Mouse (Mus musculus) hindbrain, embryonic 16.5 days (tissue): ENCODE measurements around the gene Aga. TPM values are rescaled to one million over a fixed set of nuclear protein-coding genes. Genes with fewer than 3 reads are reported as not detected.
"Not testable (repeated sequence)": the region's sequence is repeated elsewhere in the genome, so short reads cannot be mapped to it uniquely, and the experiment has no call there.

Source experiments
- ATAC-seq: fragments of 200-750 bp; cut with Nextera tagmentation; 2 replicates; pipeline ENCODE4 v1.8.0; 2017; ENCODE audit warnings: moderate TSS enrichment, moderate library complexity
- H3K27ac ChIP-seq: fragments of 300-500 bp; sonication (generic); 2 replicates; pipeline ENCODE4 v1.5.1; 2014; ENCODE audit warnings: low read depth, mild to moderate bottlenecking, control low read depth, low read length, moderate library complexity
- H3K27me3 ChIP-seq: fragments of 300-500 bp; sonication (generic); replicated peaks from 2 replicates; pipeline ENCODE4 v1.6.1; 2014; ENCODE audit warnings: low read length; ENCODE audit not compliant: control insufficient read depth, insufficient read depth
- H3K36me3 ChIP-seq: fragments of 300-500 bp; sonication (generic); 2 replicates; pipeline ENCODE4 v1.6.1; 2014; ENCODE audit warnings: mild to moderate bottlenecking, low read length, moderate library complexity, mixed read lengths; ENCODE audit not compliant: control insufficient read depth, insufficient read depth
- H3K4me1 ChIP-seq: fragments of 300-500 bp; sonication (generic); 2 replicates; pipeline ENCODE4 v1.6.1; 2014; ENCODE audit warnings: low read depth, low read length; ENCODE audit not compliant: control insufficient read depth, insufficient read depth
- H3K4me2 ChIP-seq: fragments of 300-500 bp; sonication (generic); 2 replicates; pipeline ENCODE4 v1.6.1; 2014; ENCODE audit warnings: mild to moderate bottlenecking, low read length, control low read depth, moderate library complexity
- H3K4me3 ChIP-seq: fragments of 300-500 bp; sonication (generic); 2 replicates; pipeline ENCODE4 v1.5.1; 2014; ENCODE audit warnings: mild to moderate bottlenecking, low read length, control low read depth, moderate library complexity
- H3K9ac ChIP-seq: fragments of 300-500 bp; sonication (generic); 2 replicates; pipeline ENCODE4 v1.6.1; 2014; ENCODE audit warnings: low read depth, mild to moderate bottlenecking, control low read depth, low read length, moderate library complexity
- H3K9me3 ChIP-seq: fragments of 300-500 bp; sonication (generic); 2 replicates; pipeline ENCODE4 v1.6.1; 2014; ENCODE audit warnings: mild to moderate bottlenecking, low read length, moderate library complexity; ENCODE audit not compliant: control insufficient read depth
- WGBS: fragments of 180-500 bp; shearing (Covaris S2); extraction: QIAGEN DNeasy Blood & Tissue Kit; methylation state at CpG from one replicate; pipeline ENCODE4 v1.1.7; 2014; 5-methylcytosine and 5-hydroxymethylcytosine counted together
- polyA plus RNA-seq: library from polyadenylated mRNA; unstranded; fragments of >200 nt; fragmentation: Nextera tagmentation; extraction: Ambion mirVana; gene quantifications from 2 replicates; pipeline ENCODE4 v1.2.1, GENCODE M21; 2015

The Aga gene
- 15.8 and 19.1 TPM in 2 replicates for polyA plus RNA-seq

- H3K4me3 ChIP-seq, result peak within 1 kb of the TSS; percentile 58
- H3K27ac ChIP-seq, result peak within 1 kb of the TSS; percentile 80
- no peaks in the 10 kb centered on the region for H3K36me3 ChIP-seq
- peak; percentile 99 for ATAC-seq
- no peaks in the 10 kb centered on the region; the same call in 1 of the 2 replicates for H3K4me1 ChIP-seq
- H3K4me2 ChIP-seq, result peak within 1 kb of the TSS; percentile 74
- no peaks in the 10 kb centered on the region for H3K9me3 ChIP-seq
- no peaks in the 10 kb centered on the region for H3K27me3 ChIP-seq
- WGBS, result under 1% methylated on average over 24 of the region's 24 CpGs
- peak within 1 kb of the TSS; percentile 88 for H3K9ac ChIP-seq
Observed at GRCm38 (mm10) chr8:53511551-53512127, at the start of gene Aga. Aga (plus strand) TSS chr8:53511727.

- no peak overlapping the region for H3K9ac ChIP-seq
- no peaks in the 10 kb centered on the region for H3K9me3 ChIP-seq
- no peaks in the 10 kb centered on the region for H3K4me1 ChIP-seq
- ATAC-seq, result peak; percentile 20; the same call in 1 of the 2 replicates
- H3K4me3 ChIP-seq, result no peak overlapping the region
- WGBS, result 51% methylated on average over 2 of the region's 2 CpGs
- H3K4me2 ChIP-seq, result no peak overlapping the region
- H3K27ac ChIP-seq, result no peak overlapping the region
- no peaks in the 10 kb centered on the region for H3K36me3 ChIP-seq
- no peaks in the 10 kb centered on the region for H3K27me3 ChIP-seq
Observed at GRCm38 (mm10) chr8:53489063-53489462, 22.5 kb upstream of the Aga start.

DNA sequence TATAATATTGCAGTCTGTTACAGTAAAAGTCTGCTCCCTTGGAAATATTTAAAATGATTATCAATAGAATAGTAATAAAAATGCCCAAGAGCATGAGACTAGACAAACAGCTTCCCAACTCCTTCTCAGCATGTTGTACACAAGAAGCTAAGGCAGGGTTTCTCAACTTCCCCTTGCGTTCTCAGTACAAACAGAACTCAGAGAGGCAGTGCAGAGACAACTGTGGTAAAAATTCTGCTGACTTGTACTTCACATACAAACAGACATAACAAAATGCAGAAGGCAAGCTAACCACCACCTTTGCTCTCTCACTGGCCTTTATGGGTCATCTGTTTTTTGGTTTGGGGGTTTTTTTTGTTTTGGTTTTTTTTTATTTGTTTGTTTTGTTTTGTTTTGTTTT is 15.3 kb upstream of the Aga start:
- no peaks in the 10 kb centered on the region for H3K27me3 ChIP-seq
- ATAC-seq, result no peak
- no peaks in the 10 kb centered on the region for H3K36me3 ChIP-seq
- no peaks in the 10 kb centered on the region for H3K4me1 ChIP-seq
- WGBS, result 85% methylated on average over 1 of the region's 1 CpGs
- no peaks in the 10 kb centered on the region for H3K9me3 ChIP-seq
- no peak overlapping the region for H3K9ac ChIP-seq
- no peak overlapping the region for H3K4me3 ChIP-seq
- no peak overlapping the region for H3K4me2 ChIP-seq
- no peak overlapping the region for H3K27ac ChIP-seq

DNA sequence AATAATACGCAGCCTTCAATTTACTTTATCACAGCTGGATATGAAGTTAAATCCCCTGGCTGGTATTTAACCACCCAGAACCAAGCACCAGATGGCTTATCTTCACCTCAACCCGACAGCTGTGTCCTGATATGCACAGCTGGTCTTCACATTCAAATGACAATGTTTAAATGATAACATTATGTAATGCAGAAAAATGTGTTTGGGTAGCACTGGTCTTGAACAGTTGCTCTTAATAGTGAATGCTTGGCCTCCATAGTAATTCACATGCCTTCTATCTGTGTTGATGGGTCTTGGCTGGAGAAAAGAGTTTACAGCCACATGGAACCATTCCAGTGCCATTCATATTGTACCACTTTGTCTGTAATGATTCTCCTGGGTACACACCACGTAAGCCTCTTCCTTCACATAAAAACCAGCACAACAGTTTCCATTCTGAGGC is 14.6 kb upstream of the Aga start:
- 58% methylated on average over 3 of the region's 3 CpGs for WGBS
- H3K4me2 ChIP-seq, result no peak overlapping the region
- H3K27ac ChIP-seq, result no peak overlapping the region
- H3K27me3 ChIP-seq, result no peaks in the 10 kb centered on the region
- no peaks in the 10 kb centered on the region for H3K4me1 ChIP-seq
- no peak for ATAC-seq
- H3K9me3 ChIP-seq, result no peaks in the 10 kb centered on the region
- H3K36me3 ChIP-seq, result no peaks in the 10 kb centered on the region
- H3K4me3 ChIP-seq, result no peak overlapping the region
- no peak overlapping the region for H3K9ac ChIP-seq

DNA sequence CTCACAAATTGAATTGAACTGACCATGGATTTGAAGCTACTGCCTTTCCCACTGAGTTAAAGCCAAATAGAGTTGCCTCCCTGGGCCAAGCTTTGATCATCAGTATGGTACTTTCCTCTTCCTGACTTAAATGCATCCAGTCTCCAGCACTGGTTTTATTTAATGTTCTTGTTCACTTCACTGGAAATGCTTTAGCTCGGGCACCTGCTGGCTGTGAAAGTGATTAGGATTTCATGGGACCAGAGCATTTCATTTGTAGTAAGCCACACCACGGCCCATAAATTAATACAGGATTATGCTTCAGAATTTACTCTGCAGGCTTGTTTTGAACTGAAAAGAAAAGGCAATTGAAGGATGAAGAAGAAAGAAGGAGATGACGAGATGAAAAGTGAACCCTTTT is 26.5 kb downstream of the Aga start:
- H3K9me3 ChIP-seq, H3K4me2 ChIP-seq, H3K4me1 ChIP-seq, H3K36me3 ChIP-seq, H3K27me3 ChIP-seq, H3K4me3 ChIP-seq, ATAC-seq, H3K9ac ChIP-seq, H3K27ac ChIP-seq: not testable (repeated sequence)
- WGBS, result 58% methylated on average over 3 of the region's 3 CpGs

DNA sequence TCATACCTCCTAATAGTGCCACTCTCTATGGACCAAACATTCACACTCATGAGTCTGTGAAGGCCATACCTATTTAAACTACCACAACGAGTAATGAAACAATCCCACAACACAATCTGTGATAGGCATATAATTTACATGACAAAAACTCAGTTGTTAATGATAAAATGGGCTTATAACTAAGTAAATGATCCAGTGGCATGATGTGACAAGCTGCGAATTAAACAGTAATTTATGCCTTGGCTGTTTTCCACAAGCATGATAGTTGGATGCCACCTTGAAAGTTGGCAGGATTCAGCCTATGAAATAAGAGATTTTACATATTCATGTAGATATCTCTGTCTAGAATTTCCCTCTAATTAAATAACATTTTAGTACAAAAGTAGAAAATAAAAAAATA is 28.1 kb downstream of the Aga start:
- H3K36me3 ChIP-seq, result no peaks in the 10 kb centered on the region
- no peaks in the 10 kb centered on the region for H3K9me3 ChIP-seq
- H3K27ac ChIP-seq, result no peak overlapping the region
- WGBS, result 57% methylated on average over 2 of the region's 2 CpGs
- no peak overlapping the region for H3K9ac ChIP-seq
- ATAC-seq, result no peak
- no peak overlapping the region for H3K4me3 ChIP-seq
- H3K27me3 ChIP-seq, result no peaks in the 10 kb centered on the region
- H3K4me1 ChIP-seq, result no peaks in the 10 kb centered on the region
- no peak overlapping the region for H3K4me2 ChIP-seq

- no peak overlapping the region for H3K27ac ChIP-seq
- no peak overlapping the region for H3K4me3 ChIP-seq
- H3K9me3 ChIP-seq, result no peaks in the 10 kb centered on the region
- H3K36me3 ChIP-seq, result no peaks in the 10 kb centered on the region
- 56% methylated on average over 10 of the region's 10 CpGs for WGBS
- H3K27me3 ChIP-seq, result no peaks in the 10 kb centered on the region
- no peaks in the 10 kb centered on the region for H3K4me1 ChIP-seq
- no peak overlapping the region for H3K9ac ChIP-seq
- ATAC-seq, result no peak
- H3K4me2 ChIP-seq, result no peak overlapping the region
Observed at GRCm38 (mm10) chr8:53562441-53563040, 51.0 kb downstream of the Aga start.

DNA sequence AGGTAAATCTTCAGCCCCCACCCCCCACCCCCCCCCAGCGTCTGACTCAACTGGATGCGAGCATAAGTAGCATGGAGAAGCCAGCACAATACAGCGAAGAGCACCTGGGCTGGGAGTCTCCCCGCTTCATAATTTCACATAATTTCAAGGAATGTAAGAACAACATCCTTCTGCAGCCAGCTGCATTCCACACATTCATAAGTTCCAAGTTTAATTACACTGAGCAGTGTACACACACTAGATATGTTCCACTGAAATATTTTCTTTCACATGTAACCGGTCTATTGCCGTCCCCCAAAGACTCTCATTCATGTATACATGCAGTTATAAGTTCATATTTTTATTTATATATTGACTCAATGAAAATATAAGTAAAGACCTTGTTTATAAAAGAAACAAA is 54.7 kb downstream of the Aga start:
- Histone ChIP-seq H3K9ac (no peak overlapping the region), H3K27me3 (no peaks in the 10 kb centered on the region), H3K9me3 (no peaks in the 10 kb centered on the region), H3K4me2 (no peak overlapping the region), H3K4me1 (no peaks in the 10 kb centered on the region), H3K27ac (no peak overlapping the region), H3K36me3 (no peaks in the 10 kb centered on the region), H3K4me3 (no peak overlapping the region)
- no peak for ATAC-seq
- 87% methylated on average over 6 of the region's 6 CpGs for WGBS
